Comparison of ENCODE assay signal across 8 mouse cellular contexts in genomic region chr7:28436932-28437570, GRCm38 (mm10). TPM values are rescaled to one million over a fixed set of nuclear protein-coding genes. Genes with fewer than 3 reads are reported as not detected.
A peak's percentile ranks its signal among the peaks of the same experiment; 100 is the strongest.
DNase-seq lines count a peak whose midpoint lies in the region; ATAC-seq and TF ChIP-seq lines count a peak whose summit lies in the region.

Gene Gmfg (plus strand): TSS chr7:28437447.

- intact Hi-C loops in gastrocnemius, adult 2 months (cut with DNase I) = no loop called here

- H3K4me3 ChIP-seq in gastrocnemius, adult 2 months = peak within 1 kb of the TSS; percentile 80

- peak; percentile 87 to 96 for DNase-seq in adrenal gland, adult (ENCODE audit: inconsistent age in 2 of 2, low spot score in 1 of 2)
- DNase-seq in gastrocnemius, adult 2 months = peak; percentile 79
- DNase-seq in hindlimb bud, embryonic 11.5 days (ENCODE audit: extremely low spot score, low read depth, low spot score) = peak; percentile 68
- DNase-seq in left cerebral cortex, adult 9 months (ENCODE audit: low spot score in 2 of 2) = peak; percentile 62 to 88
- peak; percentile 65 for DNase-seq in right cerebral cortex, postnatal 25 days
- DNase-seq in Muller cell, postnatal 12 days (ENCODE audit: inconsistent ontology term) = no peak

- H3K27ac ChIP-seq in gastrocnemius, adult 2 months = peak within 1 kb of the TSS; percentile 94

- TF ChIP-seq CTCF in gastrocnemius, adult 2 months (IDR thresholded peaks at IDR 0.05) = peak; percentile 64

- ATAC-seq in common myeloid progenitor, adult 5-6 weeks (replicated peaks; ENCODE audit: low read depth, poor library complexity, severe bottlenecking) = peak; percentile 62
- ATAC-seq in megakaryocyte progenitor cell, adult 5-6 weeks (replicated peaks; ENCODE audit: poor library complexity) = peak; percentile 64

RNA-seq across cellular contexts. Expression of gene Gmfg, which starts in this region (rescaled TPM):
- 583 and 663 TPM in 2 replicates for total RNA-seq in common myeloid progenitor, adult 5-6 weeks (2017)
- total RNA-seq in gastrocnemius, adult 2 months (2021) = 1 to 10 TPM; 2.1 to 2.4 TPM
- 378 and 389 TPM in 2 replicates for total RNA-seq in megakaryocyte progenitor cell, adult 5-6 weeks (2015)
- 658 and 664 TPM in 2 replicates for total RNA-seq in megakaryocyte progenitor cell, adult 5-6 weeks (2017)

Comparison
In these comparisons a context has a peak if more than half of its experiments do, and no peak if none do; other contexts are left out.
1. RNA of gene Gmfg (total RNA-seq): 378 to 664 TPM in megakaryocyte progenitor cell, adult 5-6 weeks and 583 to 663 TPM in common myeloid progenitor, adult 5-6 weeks; 2.1 to 2.4 TPM in gastrocnemius, adult 2 months; every median in the first group is over 100 times any median in the second.